Mouse (Mus musculus): ENCODE results near the gene Gstm1. TPM values are rescaled to one million over a fixed set of nuclear protein-coding genes. Genes with fewer than 3 reads are reported as not detected.

Gene Gstm1
- polyA plus RNA-seq, 1 experiment from 2014 or later: 28.0 TPM

GRCm38 (mm10) chr3:108046944-108047655, 29.3 kb upstream of the Gstm1 start:
- H3K4me1 ChIP-seq (ENCODE audit: control insufficient read depth, insufficient read depth, low read length): no peaks in the 10 kb centered on the region; the same call in 1 of the 2 replicates
- no peak overlapping the region for H3K4me2 ChIP-seq (ENCODE audit: low read depth)
- no peak overlapping the region for H3K4me3 ChIP-seq (ENCODE audit: low read depth, low read length)
- H3K27me3 ChIP-seq (ENCODE audit: control insufficient read depth, insufficient read depth, low read length): no peaks in the 10 kb centered on the region
- WGBS: 89% methylated on average over 2 of the region's 2 CpGs
- no peak overlapping the region for H3K9ac ChIP-seq (ENCODE audit: low read length)
- H3K9me3 ChIP-seq (ENCODE audit: control insufficient read depth, low read length): no peaks in the 10 kb centered on the region
- no peak for ATAC-seq (ENCODE audit: insufficient read depth, low FRiP score, low TSS enrichment)
- H3K27ac ChIP-seq (ENCODE audit: low read depth, low read length): no peak overlapping the region
- H3K36me3 ChIP-seq (ENCODE audit: control insufficient read depth, insufficient read depth, low read length): no peaks in the 10 kb centered on the region
- no peak for DNase-seq (ENCODE audit: low spot score)

- H3K4me1 ChIP-seq (ENCODE audit: control insufficient read depth, insufficient read depth, low read length): no peaks in the 10 kb centered on the region; the same call in 1 of the 2 replicates
- WGBS: 8% methylated on average over 29 of the region's 29 CpGs
- ATAC-seq (ENCODE audit: insufficient read depth, low FRiP score, low TSS enrichment) (peak; percentile 88), DNase-seq (ENCODE audit: low spot score) (peak; percentile 76)
- H3K4me2 ChIP-seq (ENCODE audit: low read depth): peak within 1 kb of the TSS; percentile 84
- H3K27me3 ChIP-seq (ENCODE audit: control insufficient read depth, insufficient read depth, low read length): no peaks in the 10 kb centered on the region
- H3K9ac ChIP-seq (ENCODE audit: low read length): peak within 1 kb of the TSS; percentile 58
- H3K27ac ChIP-seq (ENCODE audit: low read depth, low read length): no peak within 1 kb of the TSS
- H3K36me3 ChIP-seq (ENCODE audit: control insufficient read depth, insufficient read depth, low read length): no peaks in the 10 kb centered on the region
- no peaks in the 10 kb centered on the region for H3K9me3 ChIP-seq (ENCODE audit: control insufficient read depth, low read length)
- H3K4me3 ChIP-seq (ENCODE audit: low read depth, low read length): peak within 1 kb of the TSS; percentile 45
Measured at GRCm38 (mm10) chr3:108044394-108045140, 26.8 kb upstream of the Gstm1 start, which contains the start of gene Gstm4. Gene Gstm4 (minus strand): TSS chr3:108044894.

- Histone ChIP-seq H3K4me1 (ENCODE audit: control insufficient read depth, insufficient read depth, low read length) (no peaks in the 10 kb centered on the region), H3K36me3 (ENCODE audit: control insufficient read depth, insufficient read depth, low read length) (no peaks in the 10 kb centered on the region), H3K27me3 (ENCODE audit: control insufficient read depth, insufficient read depth, low read length) (no peaks in the 10 kb centered on the region), H3K27ac (ENCODE audit: low read depth, low read length) (no peak overlapping the region), H3K4me2 (ENCODE audit: low read depth) (no peak overlapping the region), H3K9ac (ENCODE audit: low read length) (no peak overlapping the region), H3K9me3 (ENCODE audit: control insufficient read depth, low read length) (no peaks in the 10 kb centered on the region), H3K4me3 (ENCODE audit: low read depth, low read length) (no peak overlapping the region)
- ATAC-seq (ENCODE audit: insufficient read depth, low FRiP score, low TSS enrichment): no peak
- 78% methylated on average over 5 of the region's 5 CpGs for WGBS
- no peak for DNase-seq (ENCODE audit: low spot score)
Measured at GRCm38 (mm10) chr3:108033156-108033555, 15.4 kb upstream of the Gstm1 start.

- no peaks in the 10 kb centered on the region for H3K4me1 ChIP-seq (ENCODE audit: control insufficient read depth, insufficient read depth, low read length)
- H3K27me3 ChIP-seq (ENCODE audit: control insufficient read depth, insufficient read depth, low read length): no peaks in the 10 kb centered on the region
- no peaks in the 10 kb centered on the region for H3K36me3 ChIP-seq (ENCODE audit: control insufficient read depth, insufficient read depth, low read length)
- ATAC-seq (ENCODE audit: insufficient read depth, low FRiP score, low TSS enrichment) (no peak), DNase-seq (ENCODE audit: low spot score) (no peak)
- no peak overlapping the region for H3K27ac ChIP-seq (ENCODE audit: low read depth, low read length)
- H3K9ac ChIP-seq (ENCODE audit: low read length): no peak overlapping the region
- no peaks in the 10 kb centered on the region for H3K9me3 ChIP-seq (ENCODE audit: control insufficient read depth, low read length)
- no peak overlapping the region for H3K4me2 ChIP-seq (ENCODE audit: low read depth)
- H3K4me3 ChIP-seq (ENCODE audit: low read depth, low read length): no peak overlapping the region
Measured at GRCm38 (mm10) chr3:108032113-108032512, 14.3 kb upstream of the Gstm1 start.

GRCm38 (mm10) chr3:108028641-108029365, 11.0 kb upstream of the Gstm1 start:
- no peak overlapping the region for H3K9ac ChIP-seq (ENCODE audit: low read length)
- no peak overlapping the region for H3K4me3 ChIP-seq (ENCODE audit: low read depth, low read length)
- 70% methylated on average over 4 of the region's 4 CpGs for WGBS
- no peak overlapping the region for H3K4me2 ChIP-seq (ENCODE audit: low read depth)
- ATAC-seq (ENCODE audit: insufficient read depth, low FRiP score, low TSS enrichment) (no peak), DNase-seq (ENCODE audit: low spot score) (no peak)
- no peaks in the 10 kb centered on the region for H3K27me3 ChIP-seq (ENCODE audit: control insufficient read depth, insufficient read depth, low read length)
- no peaks in the 10 kb centered on the region for H3K4me1 ChIP-seq (ENCODE audit: control insufficient read depth, insufficient read depth, low read length)
- H3K9me3 ChIP-seq (ENCODE audit: control insufficient read depth, low read length): no peaks in the 10 kb centered on the region
- no peaks in the 10 kb centered on the region for H3K36me3 ChIP-seq (ENCODE audit: control insufficient read depth, insufficient read depth, low read length)
- H3K27ac ChIP-seq (ENCODE audit: low read depth, low read length): no peak overlapping the region

GRCm38 (mm10) chr3:108026597-108026996, 8.8 kb upstream of the Gstm1 start:
- H3K4me2 ChIP-seq (ENCODE audit: low read depth): no peak overlapping the region
- DNase-seq (ENCODE audit: low spot score) (no peak), ATAC-seq (ENCODE audit: insufficient read depth, low FRiP score, low TSS enrichment) (no peak)
- 81% methylated on average over 1 of the region's 1 CpGs for WGBS
- H3K9ac ChIP-seq (ENCODE audit: low read length): no peak overlapping the region
- H3K9me3 ChIP-seq (ENCODE audit: control insufficient read depth, low read length): no peaks in the 10 kb centered on the region
- H3K4me3 ChIP-seq (ENCODE audit: low read depth, low read length): no peak overlapping the region
- H3K27me3 ChIP-seq (ENCODE audit: control insufficient read depth, insufficient read depth, low read length): no peaks in the 10 kb centered on the region
- no peak overlapping the region for H3K27ac ChIP-seq (ENCODE audit: low read depth, low read length)
- H3K36me3 ChIP-seq (ENCODE audit: control insufficient read depth, insufficient read depth, low read length): no peaks in the 10 kb centered on the region
- H3K4me1 ChIP-seq (ENCODE audit: control insufficient read depth, insufficient read depth, low read length): no peaks in the 10 kb centered on the region

GRCm38 (mm10) chr3:108026049-108026448, 8.3 kb upstream of the Gstm1 start:
- 81% methylated on average over 5 of the region's 5 CpGs for WGBS
- no peak overlapping the region for H3K4me2 ChIP-seq (ENCODE audit: low read depth)
- H3K4me1 ChIP-seq (ENCODE audit: control insufficient read depth, insufficient read depth, low read length): no peaks in the 10 kb centered on the region
- no peaks in the 10 kb centered on the region for H3K27me3 ChIP-seq (ENCODE audit: control insufficient read depth, insufficient read depth, low read length)
- no peaks in the 10 kb centered on the region for H3K36me3 ChIP-seq (ENCODE audit: control insufficient read depth, insufficient read depth, low read length)
- no peak overlapping the region for H3K27ac ChIP-seq (ENCODE audit: low read depth, low read length)
- H3K9ac ChIP-seq (ENCODE audit: low read length): no peak overlapping the region
- no peak overlapping the region for H3K4me3 ChIP-seq (ENCODE audit: low read depth, low read length)
- DNase-seq (ENCODE audit: low spot score): no peak
- no peak for ATAC-seq (ENCODE audit: insufficient read depth, low FRiP score, low TSS enrichment)
- H3K9me3 ChIP-seq (ENCODE audit: control insufficient read depth, low read length): no peaks in the 10 kb centered on the region

- Histone ChIP-seq H3K4me1 (ENCODE audit: control insufficient read depth, insufficient read depth, low read length) (no peaks in the 10 kb centered on the region), H3K9ac (ENCODE audit: low read length) (no peak overlapping the region), H3K9me3 (ENCODE audit: control insufficient read depth, low read length) (no peaks in the 10 kb centered on the region), H3K27me3 (ENCODE audit: control insufficient read depth, insufficient read depth, low read length) (no peaks in the 10 kb centered on the region), H3K27ac (ENCODE audit: low read depth, low read length) (no peak overlapping the region), H3K4me2 (ENCODE audit: low read depth) (no peak overlapping the region), H3K36me3 (ENCODE audit: control insufficient read depth, insufficient read depth, low read length) (no peaks in the 10 kb centered on the region), H3K4me3 (ENCODE audit: low read depth, low read length) (no peak overlapping the region)
- ATAC-seq (ENCODE audit: insufficient read depth, low FRiP score, low TSS enrichment): no peak
- WGBS: 71% methylated on average over 4 of the region's 4 CpGs
- DNase-seq (ENCODE audit: low spot score): no peak
Measured at GRCm38 (mm10) chr3:108025318-108025717, 7.5 kb upstream of the Gstm1 start.

Data from neural tube, embryonic 11.5 days (tissue).